Mouse (Mus musculus) cerebellum, postnatal 10 days (tissue): ENCODE measurements at regions not wholly inside any gene's neighbourhood (a gene's known extent, or its start where the extent isn't known, plus 50 kb on each side); places are given as distances from the start of the nearest gene placed in this dataset.

Source experiments
- DNase-seq, 2 experiments: peaks; one replicate each; pipeline ENCODE4 v3.0.0; 2021; ENCODE audit warnings: mixed read lengths in 2 of 2

DNA sequence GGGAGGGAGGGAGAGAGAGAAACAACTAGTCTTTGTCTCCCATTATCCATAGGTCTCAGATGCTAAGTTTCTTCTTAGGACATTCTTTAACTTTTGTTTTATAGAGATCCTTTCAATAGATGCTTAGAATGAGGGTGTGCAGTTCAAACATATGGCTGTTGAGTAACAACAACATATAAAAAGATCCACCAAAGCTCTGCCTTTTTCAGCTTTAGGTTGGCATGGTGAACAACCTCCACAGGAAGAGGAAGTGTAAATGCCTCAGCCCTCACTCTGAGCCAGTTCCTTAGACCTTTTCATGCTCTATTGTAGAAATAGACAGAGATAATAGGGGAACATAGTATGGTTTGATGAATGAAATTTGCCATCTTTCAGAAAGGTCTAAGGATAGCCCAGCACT lies 326.0 kb downstream of the Fam84a start:
- no peak for DNase-seq

DNA sequence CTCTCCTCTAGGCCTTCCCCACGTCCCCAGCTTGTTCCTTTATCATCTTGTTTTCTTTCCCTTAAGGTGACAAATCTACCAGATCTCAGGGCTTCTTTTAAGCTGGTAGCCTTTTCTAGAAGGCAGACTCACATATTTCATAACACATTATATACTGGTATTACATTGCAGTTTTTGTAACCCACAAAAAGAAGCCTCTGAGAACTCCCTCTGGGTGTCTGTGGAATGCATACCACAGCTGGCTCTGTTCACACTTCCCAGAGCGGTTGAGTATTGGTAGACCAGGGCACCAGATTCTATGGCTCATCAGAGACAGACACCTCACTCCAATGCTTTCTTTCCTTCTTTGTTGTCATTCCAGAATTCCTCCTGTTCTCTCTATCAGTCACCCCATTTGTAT lies 336.4 kb downstream of the Fam84a start:
- no peak for DNase-seq

GRCm38 (mm10) chr12:13810155-13810515 lies 341.7 kb downstream of the Fam84a start:
- peak; percentile 61 to 66 for DNase-seq

- DNase-seq: peak; percentile 13 to 18
Measured at GRCm38 (mm10) chr12:13809291-13810154, 342.3 kb downstream of the Fam84a start.

- DNase-seq: no peak
Measured at GRCm38 (mm10) chr12:13779752-13780151, 372.1 kb downstream of the Fam84a start.

GRCm38 (mm10) chr12:13776687-13777086 lies 375.2 kb downstream of the Fam84a start:
- no peak for DNase-seq

- DNase-seq: no peak
Measured at GRCm38 (mm10) chr12:13769696-13770095, 382.2 kb downstream of the Fam84a start.

DNA sequence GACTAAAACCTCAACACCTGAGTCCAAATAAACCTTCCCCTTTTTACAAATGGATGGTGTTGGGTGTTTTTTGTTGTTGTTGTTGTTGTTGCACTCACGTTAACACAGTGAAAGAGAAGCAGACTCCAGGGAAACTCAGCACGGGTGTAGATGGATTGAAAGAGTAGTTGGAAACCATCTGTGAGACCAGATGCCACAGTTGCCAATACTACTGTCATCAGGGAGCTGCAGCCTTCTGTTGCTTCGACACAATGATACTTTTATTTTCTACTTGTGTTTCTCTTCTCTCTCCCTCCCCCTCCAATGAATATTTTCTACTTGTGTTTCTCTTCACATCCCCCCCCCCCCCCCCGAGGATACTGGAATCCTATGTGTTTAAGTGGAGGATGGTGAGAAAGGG lies 382.7 kb downstream of the Fam84a start:
- DNase-seq: peak in 1 of 2 experiments; percentile 20

- peak; percentile 76 to 88 for DNase-seq
Measured at GRCm38 (mm10) chr12:13766486-13766885, 385.4 kb downstream of the Fam84a start.

DNA sequence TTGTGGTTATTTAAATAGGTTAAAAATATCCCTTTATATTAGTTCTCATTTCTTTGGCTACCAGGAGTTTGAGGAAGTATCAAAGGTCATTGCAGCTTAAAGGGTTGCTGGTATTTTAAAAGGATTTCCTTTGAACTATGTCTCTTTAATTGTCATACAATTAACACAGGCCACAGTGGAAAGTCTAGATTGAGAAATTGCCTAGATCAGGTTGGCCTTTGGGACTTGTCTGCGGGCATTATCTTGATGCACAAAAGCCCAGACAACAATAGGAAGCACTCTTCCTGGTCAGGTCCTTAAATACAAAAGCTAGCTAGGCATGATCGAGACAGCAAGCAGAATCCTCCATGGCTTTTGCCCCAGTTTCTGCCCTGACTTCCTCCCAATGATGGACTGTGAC lies 398.0 kb downstream of the Fam84a start:
- no peak for DNase-seq

- DNase-seq: no peak
Measured at GRCm38 (mm10) chr12:13744323-13744931, 407.4 kb downstream of the Fam84a start.

GRCm38 (mm10) chr12:13729901-13730637 lies 421.8 kb downstream of the Fam84a start:
- DNase-seq: no peak

DNA sequence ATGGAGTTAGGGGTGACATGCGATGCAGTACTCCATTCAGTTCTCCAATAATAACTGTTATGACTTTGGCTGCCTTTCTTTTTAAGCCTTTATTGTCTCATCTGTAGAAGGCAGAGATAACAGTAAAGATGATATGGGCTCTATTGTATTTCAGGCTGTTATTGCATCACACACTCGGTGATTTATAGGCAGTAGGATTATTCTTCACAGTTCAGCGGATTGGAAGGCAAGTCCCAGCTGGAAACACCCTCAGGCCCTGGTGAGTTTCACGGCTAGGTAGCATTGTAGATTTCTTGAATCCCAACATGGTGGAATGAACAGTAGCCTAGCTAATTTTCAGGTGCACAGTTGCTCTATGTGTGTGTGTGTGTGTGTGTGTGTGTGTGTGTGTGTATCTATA lies 422.9 kb downstream of the Fam84a start:
- no peak for DNase-seq

GRCm38 (mm10) chr12:13724511-13724910 lies 427.3 kb downstream of the Fam84a start:
- no peak for DNase-seq

DNA sequence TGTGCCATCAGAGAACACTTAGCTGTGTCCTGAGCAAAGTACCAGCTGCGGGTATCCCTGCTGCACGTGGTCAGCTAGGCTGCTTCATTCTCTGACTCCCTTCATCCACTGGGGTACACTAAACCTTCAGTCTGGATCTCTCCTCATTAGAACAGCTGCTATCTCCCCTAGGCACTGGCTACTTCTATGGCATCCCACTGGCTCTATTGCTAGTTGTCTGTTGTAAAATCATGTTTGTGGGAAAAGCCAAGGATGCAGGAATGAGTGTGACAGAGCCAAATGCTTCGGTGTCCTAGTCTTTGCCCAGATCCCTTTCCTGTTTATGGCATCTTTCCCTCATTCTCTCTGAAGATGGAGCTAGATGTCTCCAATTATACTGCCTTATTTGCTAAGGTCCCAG lies 440.9 kb downstream of the Nbas start:
- DNase-seq: peak; percentile 57 to 61

DNA sequence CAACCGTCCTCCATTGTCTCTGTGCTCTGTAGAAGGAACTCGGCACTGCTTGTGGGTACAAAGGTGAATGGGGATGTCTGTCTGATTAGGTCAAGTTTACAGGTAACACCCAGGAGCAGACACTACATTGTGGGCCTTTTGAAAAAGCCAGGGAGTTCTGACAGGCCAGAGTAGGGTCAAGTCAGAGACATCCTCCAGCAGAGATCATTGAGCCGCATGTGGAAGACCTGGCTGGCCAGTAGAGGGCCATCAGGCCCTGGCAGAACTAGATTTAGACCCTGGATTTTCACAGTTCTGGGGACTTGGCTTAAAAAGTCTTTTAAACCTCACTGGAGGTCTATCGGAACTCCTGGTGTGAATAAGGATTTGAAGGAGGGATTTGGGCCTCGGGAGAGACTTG lies 438.8 kb downstream of the Nbas start:
- peak; percentile 44 for DNase-seq

- DNase-seq: peak; percentile 51 to 54
Measured at GRCm38 (mm10) chr12:13706510-13706909, 437.6 kb downstream of the Nbas start.

GRCm38 (mm10) chr12:13703604-13704003 lies 434.7 kb downstream of the Nbas start:
- peak; percentile 36 to 52 for DNase-seq

- no peak for DNase-seq
Measured at GRCm38 (mm10) chr12:13699858-13700257, 430.9 kb downstream of the Nbas start.

GRCm38 (mm10) chr12:13698834-13699233 lies 429.9 kb downstream of the Nbas start:
- DNase-seq: no peak

DNA sequence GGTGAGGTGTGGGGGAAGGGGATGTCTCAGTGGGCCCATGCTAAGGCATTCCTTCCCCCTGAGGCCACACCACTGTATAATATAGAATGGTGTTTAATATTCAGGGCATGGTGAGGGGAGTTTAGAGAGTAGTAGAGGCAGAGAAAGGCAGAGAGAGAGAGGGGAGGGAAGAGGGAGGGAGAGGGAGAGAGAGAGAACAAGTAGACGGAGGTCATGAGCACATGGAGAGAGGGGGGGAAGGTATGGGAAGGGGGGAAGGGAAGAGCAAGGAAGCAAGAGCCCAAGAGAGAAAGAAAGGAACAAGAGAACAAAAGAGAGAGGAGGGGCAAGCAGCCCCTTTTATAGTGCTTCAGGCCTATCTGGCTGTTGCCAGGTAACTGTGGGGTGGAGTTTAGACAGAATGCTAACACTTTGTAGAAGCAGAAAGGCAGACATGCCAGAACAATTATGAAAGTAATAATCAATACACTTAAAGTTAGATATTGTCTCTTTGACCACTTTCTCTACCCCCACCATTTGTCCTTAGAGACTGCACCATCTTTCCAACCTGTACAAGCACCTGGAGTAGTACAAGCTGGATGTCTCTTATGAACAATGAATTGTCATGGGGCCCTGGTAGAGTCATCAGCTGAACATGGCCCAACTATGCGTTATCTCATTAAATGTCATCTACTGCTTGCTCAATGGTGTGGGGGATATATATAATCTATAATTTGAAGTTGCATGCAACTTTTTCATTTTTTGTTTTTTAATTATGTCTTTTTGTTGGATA lies 422.6 kb downstream of the Nbas start:
- DNase-seq: no peak

GRCm38 (mm10) chr12:13677266-13677665 lies 408.3 kb downstream of the Nbas start:
- DNase-seq: peak in 1 of 2 experiments; percentile 17

- no peak for DNase-seq
Measured at GRCm38 (mm10) chr12:13669453-13669852, 400.5 kb downstream of the Nbas start.
